Mouse (Mus musculus) CD4-positive naive resting alpha-beta T cell, adult 57 days (primary cell): ENCODE measurements around the gene Gtf2h5. TPM values are rescaled to one million over a fixed set of nuclear protein-coding genes. Genes with fewer than 3 reads are reported as not detected.

Experiments used
- total RNA-seq: library from RNA; stranded (reverse); gene quantifications from one replicate; pipeline ENCODE4 v1.2.4, GENCODE M21; 2023

The Gtf2h5 gene
- 47.3 TPM for total RNA-seq

GRCm38 (mm10) chr17:6079287-6080122 is at the start of gene Gtf2h5, which contains the start of gene Serac1:
Gene Gtf2h5 (plus strand): TSS chr17:6079786.
Gene Serac1 (minus strand): TSS chr17:6079741.

GRCm38 (mm10) chr17:6106361-6107014 is 26.9 kb downstream of the Gtf2h5 start, which contains the start of gene Tulp4:
Gene Tulp4 (plus strand): TSS chr17:6106437.

Other genes starting within 250 kb of the Gtf2h5 start
- 9.3 TPM for gene Snx9, start 238.5 kb upstream of the Gtf2h5 start, total RNA-seq
- gene Synj2, start 138.5 kb upstream of the Gtf2h5 start, total RNA-seq: 21.5 TPM
- 8.5 TPM for gene Serac1, start within 50 bp of the Gtf2h5 start, total RNA-seq
- gene Tulp4, start 26.7 kb downstream of the Gtf2h5 start, total RNA-seq: 104 TPM
- gene Tmem181a, start 177.1 kb downstream of the Gtf2h5 start, total RNA-seq: 8.0 TPM
- 8.1 TPM for gene Dynlt1a, start 237.7 kb downstream of the Gtf2h5 start, total RNA-seq